Mouse (Mus musculus) CD4-positive helper T cell, adult 2 months (primary cell): ENCODE results near the gene Gm7271.
A peak's percentile ranks its signal among the peaks of the same experiment; 100 is the strongest.

Experiments
- DNase-seq: peaks from one replicate; pipeline ENCODE4 v3.0.0-alpha.2; 2012; ENCODE audit warnings: low read depth, missing footprints, low spot score

The Gm7271 gene

DNA sequence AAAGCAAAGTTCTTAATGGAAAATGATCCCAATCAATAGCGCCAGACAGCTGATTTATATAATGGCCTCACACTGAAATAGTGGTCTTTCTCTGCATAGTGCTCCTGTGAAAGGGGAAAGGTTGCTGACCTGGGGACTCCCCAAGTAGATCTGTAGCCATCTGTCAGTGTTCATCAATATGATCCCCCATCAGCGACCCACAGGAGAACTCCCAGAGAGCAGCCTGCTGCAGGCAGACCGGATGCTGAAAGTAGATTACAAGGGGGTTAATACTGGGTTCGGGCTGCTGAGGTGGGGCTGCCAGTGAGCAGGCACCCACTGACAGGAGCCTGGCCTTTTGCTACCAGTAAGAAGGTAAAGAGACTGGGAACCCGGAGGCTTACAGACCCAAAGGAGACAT, at the start of gene Gm7271:
Gm7271 (plus strand) TSS at position 230 of the 400 bp plus-strand sequence.
- DNase-seq, result no peak

GRCm38 (mm10) chr5:76437100-76437499, 46.7 kb upstream of the Gm7271 start:
- DNase-seq, result no peak

GRCm38 (mm10) chr5:76437696-76438095, 46.1 kb upstream of the Gm7271 start:
- no peak for DNase-seq

DNA sequence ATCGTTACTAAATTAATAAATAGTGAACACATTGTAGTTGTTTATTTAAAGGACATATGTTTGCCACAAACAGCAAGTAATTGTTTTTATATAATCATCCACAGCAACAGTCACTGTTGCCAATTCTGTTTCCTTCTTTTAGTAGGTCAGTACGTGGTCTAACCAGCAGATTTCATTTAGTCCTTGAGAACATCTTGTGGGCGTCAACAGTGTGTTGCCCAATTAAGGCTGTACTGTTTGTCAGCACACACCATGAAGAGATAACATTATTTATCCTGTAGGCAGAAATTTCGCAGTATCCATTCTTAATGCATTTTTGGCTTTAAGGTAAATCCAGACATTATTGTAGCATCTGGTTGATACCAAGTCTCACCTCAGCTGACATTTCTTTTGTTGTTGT, 42.4 kb upstream of the Gm7271 start:
- DNase-seq, result no peak

DNA sequence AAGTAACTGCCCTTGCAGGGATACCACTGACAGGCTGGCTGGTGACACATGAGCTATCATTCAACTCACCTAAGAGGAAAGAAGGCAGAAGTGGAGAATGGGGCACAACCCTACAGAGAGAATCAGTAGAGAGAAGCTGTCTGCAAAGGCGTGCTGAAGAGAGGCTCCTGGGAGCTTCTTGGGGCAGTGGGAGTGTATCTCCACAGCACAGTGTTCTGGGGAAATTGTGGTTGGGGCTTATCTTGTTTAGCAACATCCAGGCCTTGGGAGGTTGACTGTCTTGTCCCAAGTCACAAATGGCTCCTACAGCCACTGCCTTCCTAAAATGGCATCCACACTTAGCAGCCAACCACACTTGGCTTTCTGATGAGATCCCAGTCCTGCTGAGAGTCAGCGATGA, 8.9 kb upstream of the Gm7271 start:
- DNase-seq, result no peak

GRCm38 (mm10) chr5:76476873-76477272, 7.0 kb upstream of the Gm7271 start:
- no peak for DNase-seq

GRCm38 (mm10) chr5:76477764-76478163, 6.1 kb upstream of the Gm7271 start:
- no peak for DNase-seq

DNA sequence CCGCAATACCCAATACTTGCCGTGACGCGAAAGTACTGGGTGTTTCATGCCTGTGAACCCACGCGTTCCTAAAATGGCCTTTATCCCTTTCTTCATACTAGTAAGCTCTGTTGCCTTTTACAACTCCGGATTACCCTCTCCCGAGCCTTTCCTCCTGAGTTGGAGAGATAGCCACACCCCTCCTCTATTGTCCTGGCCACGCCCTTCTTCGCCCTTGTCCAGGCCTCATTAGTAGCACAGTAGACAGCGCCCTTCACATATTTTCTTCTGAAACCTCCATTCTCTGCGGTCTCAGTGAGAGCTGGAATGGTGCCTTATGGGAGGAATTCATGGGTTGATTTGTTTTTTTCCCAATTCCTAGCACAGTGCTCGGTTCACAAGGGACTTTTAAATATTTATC, 11.3 kb downstream of the Gm7271 start:
- DNase-seq, result no peak

DNA sequence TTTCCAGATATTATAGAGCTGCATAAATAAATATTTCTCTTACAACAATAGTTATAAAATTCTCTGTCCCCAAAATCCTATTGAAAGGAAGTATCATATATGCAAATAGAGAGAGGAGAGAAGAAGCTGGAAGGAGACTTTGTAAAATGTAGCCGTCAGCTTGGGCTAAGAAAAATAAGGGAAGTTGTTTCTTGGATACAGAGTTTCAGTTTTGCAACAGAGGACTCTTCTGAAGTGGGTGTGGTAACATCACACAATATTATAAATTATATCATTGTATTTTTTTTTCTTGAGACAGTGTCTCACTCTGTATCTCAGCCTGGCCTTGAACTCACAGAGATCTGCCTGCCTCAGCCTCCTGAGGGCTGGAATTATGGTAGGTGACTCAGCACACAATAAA, 38.6 kb downstream of the Gm7271 start:
- DNase-seq, result no peak

- no peak for DNase-seq
Measured at GRCm38 (mm10) chr5:76524623-76525022, 40.8 kb downstream of the Gm7271 start.

DNA sequence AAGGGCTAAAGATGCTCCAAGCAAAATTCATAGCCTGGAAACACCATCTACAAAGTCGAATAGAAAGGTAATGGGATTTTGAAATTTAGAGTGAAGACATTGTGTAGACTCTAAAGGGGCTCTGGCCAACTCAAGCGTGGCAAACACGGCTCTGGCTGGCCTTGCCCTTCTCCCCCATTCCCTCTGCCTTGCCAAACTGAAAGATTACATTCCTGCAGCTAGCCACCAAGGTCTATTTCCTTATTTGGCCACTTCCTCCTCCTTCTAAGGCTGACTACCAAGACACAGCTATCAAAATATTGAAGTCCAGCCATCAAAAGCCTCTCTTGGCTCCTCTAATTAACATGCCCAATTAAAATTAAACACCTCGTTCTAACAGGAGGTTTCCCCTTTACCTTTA, 41.2 kb downstream of the Gm7271 start:
- no peak for DNase-seq

- no peak for DNase-seq
Measured at GRCm38 (mm10) chr5:76525829-76526228, 42.0 kb downstream of the Gm7271 start.

- DNase-seq, result peak; percentile 92
Measured at GRCm38 (mm10) chr5:76529040-76529703, 45.3 kb downstream of the Gm7271 start, which contains the start of gene Exoc1. Gene Exoc1, plus strand, starts transcription at chr5:76529311.

DNA sequence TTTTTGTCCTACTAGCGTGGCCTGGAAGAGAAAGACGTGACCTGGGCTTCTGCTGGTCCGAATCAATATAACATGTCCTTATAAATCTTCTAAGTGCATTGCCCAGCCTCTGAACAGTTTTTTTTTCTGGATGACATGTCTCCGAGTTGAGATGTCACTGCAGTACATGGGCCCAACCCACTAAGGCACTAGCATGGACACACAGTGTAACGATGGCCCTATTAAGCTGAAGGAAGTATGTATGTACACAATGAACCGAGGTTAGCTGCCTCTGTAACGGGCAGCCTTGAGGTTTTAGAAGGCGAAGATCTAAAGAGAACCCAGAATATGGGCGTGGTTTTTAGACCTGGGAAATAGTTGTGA, 45.8 kb downstream of the Gm7271 start:
- no peak for DNase-seq

DNA sequence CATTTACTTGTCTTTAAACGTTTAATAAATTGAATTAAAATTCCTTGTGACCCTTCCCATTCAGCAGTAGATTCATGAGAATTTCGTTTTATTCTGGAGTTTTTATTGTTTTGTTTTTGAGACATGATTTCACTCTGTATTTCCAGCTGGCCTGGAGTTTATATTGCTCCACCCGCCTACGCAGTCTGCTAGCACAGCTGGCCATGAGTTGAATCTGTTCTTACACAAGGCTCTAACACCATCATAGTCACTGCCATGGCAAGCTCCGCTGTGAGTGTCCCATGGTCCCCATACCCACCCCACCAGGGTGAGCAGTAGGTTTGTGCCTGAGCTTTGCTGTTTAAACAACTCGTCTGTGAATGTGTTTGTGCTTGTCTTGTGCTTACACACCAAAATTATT, 49.3 kb downstream of the Gm7271 start:
- DNase-seq, result no peak

DNA sequence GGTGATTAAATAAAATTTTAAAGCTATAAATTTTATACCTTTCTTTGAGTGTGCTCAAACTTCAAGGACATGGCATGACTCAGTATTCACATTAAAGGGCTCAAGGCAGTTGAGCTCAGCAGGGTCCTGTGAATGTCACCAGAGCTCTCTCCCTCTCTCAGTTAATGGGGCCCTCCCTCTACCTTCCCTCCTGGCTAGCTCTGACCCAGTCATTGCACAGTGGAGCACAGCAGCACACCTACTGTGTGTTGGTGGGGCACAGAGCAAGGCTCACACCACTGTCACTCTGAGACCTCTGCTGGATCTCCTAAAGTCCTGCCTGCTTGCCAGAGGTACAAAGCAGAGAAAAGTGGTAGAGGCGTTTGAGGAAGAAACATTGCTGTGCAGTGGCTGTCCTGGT, 52.4 kb downstream of the Gm7271 start:
- DNase-seq, result no peak

DNA sequence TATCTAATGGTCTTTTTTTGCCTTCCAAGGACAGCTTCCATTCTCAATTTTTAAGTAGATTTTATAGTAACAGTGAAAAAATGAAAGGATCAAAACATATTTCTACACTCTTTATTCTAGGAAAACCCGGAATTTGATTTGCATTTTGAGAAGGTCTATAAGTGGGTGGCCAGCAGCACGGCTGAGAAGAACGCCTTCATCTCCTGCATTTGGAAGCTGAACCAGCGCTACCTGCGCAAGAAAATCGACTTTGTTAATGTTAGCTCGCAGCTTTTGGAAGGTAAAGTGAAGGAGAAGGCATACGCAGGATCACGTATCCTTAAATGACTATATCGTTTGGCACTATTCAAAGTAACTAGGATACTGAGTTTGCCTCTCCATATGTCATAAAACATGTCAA, 53.7 kb downstream of the Gm7271 start:
- no peak for DNase-seq

DNA sequence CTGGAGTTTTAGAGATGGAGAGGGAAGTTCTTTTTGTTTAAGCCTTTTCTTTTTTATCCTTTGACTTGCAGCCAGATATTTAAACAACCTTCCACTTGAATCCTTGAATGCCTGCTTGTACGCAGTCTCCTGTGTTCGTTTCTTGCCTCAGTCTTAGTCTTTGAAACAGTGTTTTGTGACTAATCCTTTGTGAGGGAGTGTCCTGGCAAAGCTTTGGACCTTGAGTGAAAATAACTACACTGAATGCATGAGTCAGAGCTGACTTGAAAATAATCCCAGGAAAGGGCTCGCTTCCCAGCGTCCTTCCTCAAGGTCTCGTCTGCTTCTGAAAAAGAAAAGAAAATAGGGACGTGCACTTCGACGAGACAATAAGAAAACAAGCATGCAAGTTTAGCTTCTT, 56.3 kb downstream of the Gm7271 start:
- no peak for DNase-seq

- DNase-seq, result no peak
Measured at GRCm38 (mm10) chr5:76540842-76541241, 57.0 kb downstream of the Gm7271 start.

DNA sequence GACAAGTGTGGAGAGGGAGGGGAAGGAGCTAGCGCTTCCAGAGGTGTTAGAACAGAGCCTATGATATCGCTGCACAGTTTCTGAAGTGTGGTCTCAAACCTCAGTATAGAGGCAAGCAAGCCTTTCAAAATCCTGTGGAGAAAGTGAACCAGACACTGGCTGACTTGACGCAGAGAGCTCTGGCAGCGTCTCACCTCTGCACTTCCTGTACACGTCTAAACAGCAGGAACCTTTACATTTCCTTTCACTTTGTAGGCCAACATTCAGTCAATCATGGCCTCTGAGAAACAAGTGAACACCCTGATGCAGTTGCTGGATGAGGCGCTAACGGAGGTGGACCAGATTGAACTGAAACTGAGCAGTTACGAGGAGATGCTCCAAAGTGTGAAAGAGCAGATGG, 59.4 kb downstream of the Gm7271 start:
- no peak for DNase-seq

DNA sequence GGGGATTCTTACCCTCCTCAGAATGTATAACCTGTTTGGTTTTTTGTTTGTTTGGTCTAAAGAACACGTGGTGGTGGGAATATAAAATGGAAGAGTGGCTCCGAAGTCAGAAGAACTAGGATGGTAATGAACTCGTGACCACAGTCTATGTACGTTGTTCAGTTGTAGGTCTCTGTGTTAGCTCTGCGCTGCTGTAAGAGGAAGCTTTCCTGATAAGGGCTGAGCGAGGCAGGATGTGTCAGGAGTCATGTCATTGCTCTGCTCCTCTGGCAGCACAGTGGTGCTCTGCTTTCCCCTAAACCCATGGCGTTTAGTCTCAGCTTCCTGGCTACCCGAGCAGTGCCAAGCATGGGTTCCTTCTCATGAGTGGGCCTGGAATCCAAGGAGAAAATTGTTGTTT, 66.6 kb downstream of the Gm7271 start:
- DNase-seq, result no peak

GRCm38 (mm10) chr5:76565321-76565720, 81.5 kb downstream of the Gm7271 start:
- peak; percentile 81 for DNase-seq
